Mouse (Mus musculus): Measurements from ENCODE around the gene Ostn.

Gene Ostn

DNA sequence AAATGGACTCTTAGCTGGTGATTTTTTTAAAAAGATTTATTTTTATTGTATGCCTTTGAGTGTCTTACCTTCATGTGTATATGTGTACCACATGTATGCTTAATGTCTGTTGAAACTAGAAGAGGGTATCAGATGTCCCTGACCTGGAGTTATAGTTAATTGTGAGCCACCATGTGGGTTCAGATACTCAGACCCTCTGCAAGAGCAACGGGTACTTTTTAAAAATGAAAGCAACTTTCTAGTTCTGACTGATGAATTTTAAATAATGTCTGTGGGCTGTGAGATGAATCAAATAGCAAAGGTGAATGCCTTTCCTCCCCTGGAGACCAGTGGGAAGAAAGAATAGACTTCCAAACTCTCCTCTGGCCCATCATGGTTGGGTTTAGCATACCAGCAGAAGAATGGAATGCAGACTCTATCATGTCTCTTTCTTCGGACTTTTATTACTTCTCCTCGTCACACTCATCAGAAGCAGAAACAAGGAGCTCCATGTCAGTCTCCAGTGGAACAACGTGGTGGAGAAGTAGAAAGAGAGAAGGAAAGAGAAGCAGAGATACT lies 79.6 kb downstream of the Ostn start:
- no peak for DNase-seq (ENCODE audit: inconsistent age in 2 of 2, low spot score in 1 of 2)

DNA sequence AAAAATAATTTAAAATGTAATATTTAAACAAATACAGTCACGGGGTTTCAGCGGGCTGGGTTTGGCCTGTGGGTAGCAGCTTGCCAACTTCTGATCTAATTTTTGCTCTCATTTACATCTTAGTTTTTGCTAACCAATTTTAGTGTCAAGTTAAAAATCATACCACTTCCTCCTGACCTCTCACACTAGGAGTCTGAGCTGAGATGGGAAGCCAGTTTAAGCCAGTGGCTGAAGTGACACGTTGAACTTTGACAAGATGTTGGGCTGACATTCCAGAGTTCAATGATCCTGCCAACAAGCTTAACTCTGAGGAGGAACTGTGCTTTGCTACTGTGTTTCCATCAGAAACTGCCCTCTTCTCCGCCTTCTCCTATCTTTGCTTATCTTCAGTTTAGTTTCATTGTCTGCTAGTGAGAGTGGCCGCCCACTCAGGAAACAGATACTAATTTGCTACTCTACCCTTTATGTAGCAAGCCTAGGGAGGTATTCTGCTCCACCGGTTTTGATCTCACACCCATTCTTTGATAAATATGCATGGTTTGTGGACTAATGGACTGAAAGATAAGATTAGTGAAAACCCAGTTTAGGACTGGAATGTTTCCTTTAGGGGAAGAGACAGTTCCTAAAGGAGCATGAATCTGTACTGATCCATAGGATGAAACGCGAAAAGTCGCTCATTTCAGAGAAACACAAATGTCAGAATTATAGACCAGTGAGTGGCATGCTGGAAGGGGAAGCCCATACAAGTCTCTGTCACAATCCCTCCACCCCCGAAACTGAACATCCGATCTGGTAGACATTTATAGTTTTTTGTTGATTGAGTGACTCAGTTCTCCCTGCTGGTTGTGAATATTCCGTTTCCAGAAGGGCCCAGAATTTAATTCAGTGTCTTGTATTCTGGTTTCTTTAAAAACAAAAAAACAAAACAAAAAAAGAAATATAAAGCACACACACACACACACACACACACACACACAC lies 80.6 kb downstream of the Ostn start:
- DNase-seq (ENCODE audit: inconsistent age in 2 of 2, low spot score in 1 of 2): peak; percentile 12 to 55

DNA sequence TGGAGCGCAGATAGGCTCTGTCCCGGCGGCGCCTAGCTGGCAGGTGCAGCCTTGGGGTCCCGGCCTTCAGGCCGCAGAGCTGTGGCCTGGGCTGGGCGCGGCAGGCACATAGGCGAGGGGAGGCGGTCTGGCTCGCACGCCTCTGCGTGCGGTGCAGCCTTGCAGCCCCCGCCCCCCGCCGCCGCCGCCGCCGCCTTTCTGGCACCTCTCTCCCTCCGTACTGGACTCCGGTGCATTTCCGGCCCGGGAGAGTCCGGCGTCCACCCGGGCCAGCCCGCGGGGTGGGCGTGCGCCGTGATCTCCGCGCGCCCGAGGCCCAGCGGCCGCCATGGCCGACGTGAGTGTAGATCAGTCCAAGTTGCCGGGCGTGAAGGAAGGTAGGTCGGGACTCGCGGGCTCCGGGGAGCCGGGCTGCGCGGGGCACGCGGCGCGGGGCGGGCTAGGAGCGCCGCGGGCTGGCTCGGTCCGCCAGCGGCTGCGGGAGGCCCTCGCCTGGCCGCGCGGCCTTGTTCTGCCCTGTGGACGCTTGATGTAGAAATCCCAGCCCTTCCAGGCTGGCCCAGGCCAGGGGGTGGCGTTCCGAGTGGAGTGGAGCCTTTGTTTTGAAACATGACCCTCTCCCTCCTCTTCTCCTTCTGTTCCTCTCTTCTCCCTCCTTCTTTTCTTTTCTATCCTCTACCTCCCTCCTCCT lies 81.6 kb downstream of the Ostn start, which contains the start of gene Ccdc50:
TSS of gene Ccdc50 (plus strand) at position 109 of the 691 bp plus-strand sequence.
- peak; percentile 87 to 95 for DNase-seq (ENCODE audit: inconsistent age in 2 of 2, low spot score in 1 of 2)

DNA sequence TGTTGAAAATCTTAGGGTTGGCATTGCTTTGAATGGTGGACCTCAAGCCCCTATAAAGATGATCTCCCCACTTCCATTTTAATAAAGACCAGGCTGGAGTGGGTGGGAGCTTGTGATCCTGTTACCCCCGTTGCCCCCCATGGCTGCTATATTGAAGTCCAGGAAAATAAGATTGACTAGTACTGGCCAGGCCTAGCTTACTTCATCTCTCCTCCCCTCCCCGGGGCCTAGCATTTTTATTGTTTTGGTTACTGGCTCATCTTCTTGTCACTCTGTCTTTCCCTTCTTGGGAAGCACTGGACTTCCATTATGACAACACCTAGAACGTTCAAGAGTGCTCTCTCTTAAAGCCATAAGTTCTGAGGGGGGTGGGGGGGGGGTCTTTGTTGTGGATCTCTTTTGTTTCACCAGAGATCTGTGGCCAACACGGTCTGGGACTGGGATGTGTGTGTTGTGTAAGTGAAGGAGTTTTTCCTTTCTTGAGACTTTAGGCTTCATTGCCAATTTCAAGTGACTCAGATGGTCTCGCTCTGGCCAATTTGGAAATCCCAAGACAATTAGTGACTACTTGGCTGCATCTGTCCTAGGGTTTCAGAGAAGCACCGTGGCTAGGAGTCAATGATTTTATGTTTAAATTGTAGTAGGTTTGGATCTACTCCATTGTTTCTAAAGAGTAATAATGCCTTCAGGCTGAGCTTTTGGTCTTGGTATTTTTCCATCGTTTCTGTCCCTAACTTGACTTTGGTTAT lies 82.4 kb downstream of the Ostn start:
- DNase-seq (ENCODE audit: inconsistent age in 2 of 2, low spot score in 1 of 2): peak in 1 of 2 experiments; percentile 63

DNA sequence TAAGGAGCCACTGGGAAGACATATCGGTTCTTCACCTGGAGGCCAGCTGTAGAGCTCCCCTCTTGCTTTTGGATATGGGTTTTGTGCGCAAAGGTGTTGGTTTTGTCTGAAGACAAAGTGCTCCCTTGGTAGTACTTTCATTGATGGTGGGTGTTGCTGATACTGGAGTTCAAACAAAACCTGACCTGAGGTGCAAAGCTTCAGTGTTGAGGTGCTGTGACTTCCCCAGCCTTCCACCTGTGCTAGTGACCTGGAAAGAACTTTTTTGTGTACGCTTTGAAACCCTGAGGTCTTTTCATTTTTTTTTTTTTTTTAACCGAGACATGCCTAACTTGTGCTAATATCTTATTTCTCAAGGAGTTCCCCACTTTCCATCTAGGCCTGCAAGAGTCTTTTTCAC lies 83.0 kb downstream of the Ostn start:
- no peak for DNase-seq (ENCODE audit: inconsistent age in 2 of 2, low spot score in 1 of 2)

DNA sequence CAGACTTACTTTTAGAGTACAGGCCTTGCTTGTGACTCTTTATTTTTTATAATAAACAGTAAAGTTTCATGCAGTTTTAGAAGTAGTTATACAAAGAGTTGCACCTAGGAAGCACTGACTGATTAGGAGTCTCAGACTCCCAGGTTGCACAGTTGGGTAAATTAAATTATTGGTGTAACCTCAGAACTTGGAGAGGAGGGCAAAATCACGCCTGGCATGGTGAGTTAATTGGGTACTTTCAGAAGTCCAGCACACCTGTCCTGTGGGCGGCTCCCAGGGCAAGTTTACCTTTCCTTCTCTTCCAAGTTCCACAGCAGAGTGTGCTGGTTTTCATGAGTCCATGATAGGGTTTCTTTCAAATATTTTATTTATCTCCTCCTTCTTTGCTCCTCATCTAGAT lies 84.6 kb downstream of the Ostn start:
- no peak for DNase-seq (ENCODE audit: inconsistent age in 2 of 2, low spot score in 1 of 2)

DNA sequence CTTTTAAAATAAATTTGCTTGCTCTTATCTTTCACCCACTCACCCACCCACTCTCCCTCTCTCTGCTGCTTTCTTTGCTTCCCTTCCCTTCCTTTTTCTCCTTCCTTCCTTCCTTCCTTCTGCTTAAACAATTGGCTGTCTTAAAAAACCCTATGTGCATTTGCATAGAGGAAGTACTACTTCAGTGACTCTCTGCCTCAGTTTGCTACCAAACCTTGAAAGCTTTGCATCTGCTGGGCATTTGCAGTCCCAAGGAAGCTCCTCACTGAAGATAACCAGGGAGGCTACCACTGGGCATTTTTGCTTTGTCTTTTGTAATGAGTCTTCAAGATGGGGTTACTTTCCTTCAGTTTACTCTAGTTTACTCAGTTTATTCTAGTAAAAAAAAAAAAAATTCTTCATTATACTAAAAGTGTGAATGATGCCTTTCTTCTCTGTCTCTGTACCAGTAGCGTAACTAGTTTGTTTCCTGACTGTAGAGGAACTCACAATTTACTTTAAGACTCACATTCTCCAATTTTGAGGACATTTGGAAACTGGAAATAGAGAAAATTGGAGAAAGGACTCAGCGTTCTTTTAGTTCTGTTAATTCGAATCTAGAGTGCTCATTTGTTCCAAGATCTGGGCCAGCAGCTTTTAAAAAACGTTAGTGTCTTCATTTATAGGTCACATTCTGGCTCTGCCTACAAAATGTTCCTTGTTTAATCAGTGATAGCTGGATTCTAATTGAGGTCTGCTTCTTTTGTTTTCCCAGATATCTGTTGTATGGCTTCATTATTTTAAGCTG lies 88.2 kb downstream of the Ostn start:
- DNase-seq (ENCODE audit: inconsistent age in 2 of 2, low spot score in 1 of 2): no peak

DNA sequence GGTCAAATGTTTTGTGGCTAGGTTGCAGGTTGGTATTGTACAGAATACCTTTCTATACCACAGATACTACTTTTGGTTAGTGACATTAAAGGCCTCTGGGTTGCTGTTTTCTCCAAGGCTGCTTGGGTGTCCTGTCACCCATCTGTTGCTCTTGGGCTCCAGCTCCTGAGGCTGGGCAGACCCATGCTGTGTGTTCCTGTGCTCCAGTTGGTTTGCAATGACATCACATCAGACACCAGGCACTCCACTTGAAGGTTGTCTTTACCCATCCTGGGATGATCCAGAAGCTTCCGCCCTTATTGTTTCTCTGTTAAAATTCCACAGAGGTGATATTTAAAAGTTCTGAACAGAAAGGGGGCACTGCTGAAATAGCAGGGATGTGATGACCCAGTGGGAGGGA lies 89.7 kb downstream of the Ostn start:
- no peak for DNase-seq (ENCODE audit: inconsistent age in 2 of 2, low spot score in 1 of 2)

DNA sequence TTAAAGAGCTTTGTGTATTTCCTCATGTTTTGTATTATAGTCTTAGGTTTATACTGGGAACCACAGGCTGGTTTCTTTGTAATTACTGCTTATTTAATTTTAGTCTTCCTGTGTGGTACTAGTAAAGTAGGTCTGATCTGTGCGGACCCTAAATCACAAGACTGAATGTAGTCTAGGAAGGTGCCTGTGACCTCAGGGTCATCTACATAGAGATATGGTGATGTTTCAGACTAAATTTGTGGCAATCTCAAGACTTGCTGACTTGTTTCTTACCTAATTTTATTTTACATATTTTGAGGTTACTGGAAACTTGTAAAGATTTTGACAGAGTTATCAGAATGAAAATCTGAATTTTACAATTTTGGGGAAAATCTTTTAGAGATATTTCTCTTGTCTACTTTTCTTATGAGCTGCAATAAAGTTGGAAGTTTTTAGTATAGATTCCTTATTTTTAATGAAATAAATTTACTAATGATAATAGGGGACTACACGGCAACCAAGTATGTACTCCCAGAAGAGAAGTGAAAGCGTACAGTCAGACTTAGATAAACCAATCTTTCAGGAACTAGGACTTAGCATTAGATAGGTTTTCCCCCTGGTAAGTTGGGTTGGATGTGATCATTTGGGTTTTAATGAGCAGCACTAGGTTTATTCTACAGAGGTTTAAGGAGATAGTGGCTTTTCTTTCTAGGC lies 91.9 kb downstream of the Ostn start:
- DNase-seq (ENCODE audit: inconsistent age in 2 of 2, low spot score in 1 of 2): no peak

DNA sequence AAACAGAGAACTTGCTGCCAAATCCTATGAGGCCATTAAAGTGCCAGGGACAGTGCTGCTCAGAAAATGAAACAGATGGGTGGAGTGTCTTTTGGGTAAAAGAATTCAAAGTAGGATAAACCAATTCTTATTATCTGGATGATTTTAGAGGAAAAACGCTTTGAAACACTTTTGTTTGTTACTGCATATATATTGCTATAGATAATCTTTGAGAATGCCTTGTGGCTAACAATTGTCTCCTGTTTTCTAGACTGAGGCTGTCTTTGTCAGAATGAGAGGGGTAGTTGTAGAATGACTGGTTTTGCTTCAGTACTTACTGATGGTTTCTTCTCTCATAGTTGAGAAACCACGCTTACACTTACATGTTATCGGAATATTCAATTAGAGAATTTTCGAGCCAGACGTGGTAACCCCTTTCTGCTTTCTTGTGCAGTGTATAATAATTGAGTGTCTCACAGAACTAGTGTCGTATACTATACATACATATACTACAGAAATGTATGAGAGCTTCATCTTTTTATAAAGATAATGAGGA lies 92.5 kb downstream of the Ostn start:
- no peak for DNase-seq (ENCODE audit: inconsistent age in 2 of 2, low spot score in 1 of 2)
